Mouse (Mus musculus) granulocyte monocyte progenitor cell, adult 5-6 weeks (primary cell): Measurements from ENCODE around the gene Tbkbp1. TPM values are rescaled to one million over a fixed set of nuclear protein-coding genes. Genes with fewer than 3 reads are reported as not detected.
A peak's percentile ranks its signal among the peaks of the same experiment; 100 is the strongest.

Source experiments
- ATAC-seq: replicated peaks from 2 replicates; pipeline ENCODE4 v1.8.0; 2016; ENCODE audit warnings: mild to moderate bottlenecking, moderate TSS enrichment, inconsistent platforms; ENCODE audit not compliant: poor library complexity, severe bottlenecking
- total RNA-seq, 2 experiments: library from RNA; stranded (forward) in 1 of 2; stranded (reverse) in 1 of 2; fragments of 200-712, 200-1000 nt in 1 of 2; fragments of >200 nt in 1 of 2; fragmentation: Nextera tagmentation in 1 of 2; gene quantifications; 2 replicates each; pipeline ENCODE4 v1.2.3; 2014 to 2017

Gene Tbkbp1
- total RNA-seq, 2 experiments from 2014 or later, result 6.6 to 8.5 TPM

GRCm38 (mm10) chr11:97160341-97160740 lies 9.0 kb upstream of the Tbkbp1 start:
- ATAC-seq, result no peak

GRCm38 (mm10) chr11:97156999-97157398 lies 5.7 kb upstream of the Tbkbp1 start:
- no peak for ATAC-seq

GRCm38 (mm10) chr11:97152662-97153287 lies 1.5 kb upstream of the Tbkbp1 start:
- ATAC-seq, result no peak

GRCm38 (mm10) chr11:97152023-97152426 lies 730 bp upstream of the Tbkbp1 start:
- 0 out of 2 replicates have a peak, but pooled peaks have one; percentile 6 for ATAC-seq

- ATAC-seq, result peak; percentile 26
These were observed 624 bp downstream of the Tbkbp1 start for GRCm38 (mm10) chr11:97150411-97151330.

GRCm38 (mm10) chr11:97149995-97150410 lies 1.3 kb downstream of the Tbkbp1 start:
- peak; percentile 61 for ATAC-seq

- ATAC-seq, result no peak
These were observed 2.3 kb downstream of the Tbkbp1 start for GRCm38 (mm10) chr11:97149026-97149425.

- ATAC-seq, result no peak
These were observed 2.7 kb downstream of the Tbkbp1 start for GRCm38 (mm10) chr11:97148591-97148990.

GRCm38 (mm10) chr11:97147333-97147732 lies 4.0 kb downstream of the Tbkbp1 start:
- no peak for ATAC-seq

GRCm38 (mm10) chr11:97146724-97147123 lies 4.6 kb downstream of the Tbkbp1 start:
- 0 out of 2 replicates have a peak, but pooled peaks have one; percentile 13 for ATAC-seq

GRCm38 (mm10) chr11:97145951-97146350 lies 5.3 kb downstream of the Tbkbp1 start:
- no peak for ATAC-seq

- no peak for ATAC-seq
These were observed 6.0 kb downstream of the Tbkbp1 start for GRCm38 (mm10) chr11:97145320-97145719.

GRCm38 (mm10) chr11:97143196-97143900 lies 7.9 kb downstream of the Tbkbp1 start:
- 0 out of 2 replicates have a peak, but pooled peaks have one; percentile 29 for ATAC-seq

- ATAC-seq, result peak; percentile 78
These were observed 9.1 kb downstream of the Tbkbp1 start for GRCm38 (mm10) chr11:97142159-97142608.

- no peak for ATAC-seq
These were observed 10.5 kb downstream of the Tbkbp1 start for GRCm38 (mm10) chr11:97140811-97141210.

- no peak for ATAC-seq
These were observed 12.0 kb downstream of the Tbkbp1 start for GRCm38 (mm10) chr11:97139256-97139655.

GRCm38 (mm10) chr11:97138554-97139226 lies 12.6 kb downstream of the Tbkbp1 start:
- no peak for ATAC-seq

GRCm38 (mm10) chr11:97133270-97133669 lies 18.0 kb downstream of the Tbkbp1 start:
- ATAC-seq, result no peak

GRCm38 (mm10) chr11:97132185-97132584 lies 19.1 kb downstream of the Tbkbp1 start:
- no peak for ATAC-seq

- ATAC-seq, result no peak
These were observed 19.6 kb downstream of the Tbkbp1 start for GRCm38 (mm10) chr11:97131683-97132082.
